Mouse (Mus musculus): ENCODE measurements at regions not wholly inside any gene's neighbourhood (a gene's known extent, or its start where the extent isn't known, plus 50 kb on each side); places are given as distances from the start of the nearest gene placed in this dataset.

DNA sequence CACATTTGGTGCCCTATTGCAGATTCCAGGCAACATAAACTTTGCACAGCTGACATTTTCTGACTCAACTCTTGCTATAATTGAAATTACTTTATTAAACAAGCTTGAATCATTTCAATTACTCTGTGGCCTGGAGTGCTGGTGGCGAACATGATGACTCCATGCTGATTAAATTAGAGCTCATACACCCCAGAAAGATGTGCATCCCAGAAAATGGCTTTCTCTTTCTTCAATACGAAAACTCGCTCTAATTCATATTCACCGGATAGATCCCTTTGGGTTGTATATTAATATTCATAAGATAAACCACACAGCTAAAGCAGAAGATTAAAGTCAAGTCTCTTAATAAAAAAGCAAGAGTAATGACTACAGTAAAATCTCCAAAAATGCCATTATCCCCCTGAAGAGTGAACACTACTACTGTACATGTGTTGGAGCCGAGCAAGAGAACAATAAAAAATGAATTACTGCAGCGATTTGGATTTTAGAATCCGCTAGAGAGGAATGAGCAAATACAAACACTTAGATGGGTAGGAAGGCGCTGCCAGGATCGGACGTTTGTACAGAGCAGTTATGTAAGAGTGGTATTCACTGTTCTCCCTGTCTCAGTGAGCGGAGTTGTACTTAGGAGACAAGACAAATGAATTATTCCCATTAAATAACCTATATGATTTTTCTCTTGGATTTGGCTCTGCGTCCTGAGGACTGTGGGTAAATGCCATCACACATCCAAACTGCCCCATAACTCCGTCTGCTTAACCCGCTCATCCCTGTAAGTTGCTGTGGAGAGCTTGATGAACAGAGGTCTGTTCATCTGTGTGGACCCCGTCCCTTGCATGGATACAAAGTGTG lies 264.5 kb upstream of the Igfbp7 start:
- TF ChIP-seq MYOD1 (IDR thresholded peaks at IDR 0.05; ENCODE audit: control insufficient read depth, insufficient read length, low read depth) (no peak), CTCF (IDR thresholded peaks at IDR 0.05; ENCODE audit: control insufficient read depth, insufficient read depth, insufficient read length) (no peak), MAX (IDR thresholded peaks at IDR 0.05) (no peak), MYOG (IDR thresholded peaks at IDR 0.05; ENCODE audit: control insufficient read depth, extremely low read depth, insufficient read length) (no peak), USF1 (IDR thresholded peaks at IDR 0.05; ENCODE audit: low read depth) (no peak), CEBPB (IDR thresholded peaks at IDR 0.05; ENCODE audit: low read depth) (no peak)
